Mouse (Mus musculus) heart, postnatal 0 days (tissue): Measurements from ENCODE around the gene Vmn1r46. TPM values are rescaled to one million over a fixed set of nuclear protein-coding genes. Genes with fewer than 3 reads are reported as not detected.

ENCODE experiments used
- polyA plus RNA-seq: library from polyadenylated mRNA; unstranded; fragments of >200 nt; fragmentation: Nextera tagmentation; extraction: Ambion mirVana; gene quantifications from 2 replicates; pipeline ENCODE4 v1.2.1, GENCODE M21; 2015
- total RNA-seq: library from RNA; depleted of rRNA; stranded (reverse); fragments of >200 nt; gene quantifications from 2 replicates; pipeline ENCODE4 v1.2.3, GENCODE M21; 2014; ENCODE audit warnings: low replicate concordance; rRNA removed

Vmn1r46 gene
- total and polyA plus RNA-seq, 2 experiments from 2014 or later: not detected

Other genes with a start within 250 kb of the Vmn1r46 start
- not detected in 2 replicates for gene Vmn1r41, start 228.5 kb upstream of the Vmn1r46 start, total RNA-seq
- not detected in 2 replicates for gene Vmn1r41, start 228.5 kb upstream of the Vmn1r46 start, polyA plus RNA-seq
- not detected in 2 replicates for gene Vmn1r42, start 92.9 kb upstream of the Vmn1r46 start, total RNA-seq
- gene Vmn1r42, start 92.9 kb upstream of the Vmn1r46 start, polyA plus RNA-seq: not detected in 2 replicates
- not detected in 2 replicates for gene Vmn1r43, start 92.9 kb upstream of the Vmn1r46 start, total RNA-seq
- gene Vmn1r43, start 92.9 kb upstream of the Vmn1r46 start, polyA plus RNA-seq: not detected in 2 replicates
- not detected in 2 replicates for gene Vmn1r44, start 85.7 kb upstream of the Vmn1r46 start, total RNA-seq
- gene Vmn1r44, start 85.7 kb upstream of the Vmn1r46 start, polyA plus RNA-seq: not detected in 2 replicates
- gene Vmn1r45, start 28.7 kb upstream of the Vmn1r46 start, total RNA-seq: not detected in 2 replicates
- gene Vmn1r45, start 28.7 kb upstream of the Vmn1r46 start, polyA plus RNA-seq: not detected in 2 replicates
- gene Vmn1r47, start 46.8 kb downstream of the Vmn1r46 start, total RNA-seq: not detected in 2 replicates
- gene Vmn1r47, start 46.8 kb downstream of the Vmn1r46 start, polyA plus RNA-seq: not detected in 2 replicates
- gene Vmn1r48, start 67.5 kb downstream of the Vmn1r46 start, total RNA-seq: not detected in 2 replicates
- not detected in 2 replicates for gene Vmn1r48, start 67.5 kb downstream of the Vmn1r46 start, polyA plus RNA-seq
- not detected in 2 replicates for gene Vmn1r49, start 109.2 kb downstream of the Vmn1r46 start, total RNA-seq
- gene Vmn1r49, start 109.2 kb downstream of the Vmn1r46 start, polyA plus RNA-seq: not detected in 2 replicates
- gene Vmn1r50, start 132.1 kb downstream of the Vmn1r46 start, total RNA-seq: not detected in 2 replicates
- not detected in 2 replicates for gene Vmn1r50, start 132.1 kb downstream of the Vmn1r46 start, polyA plus RNA-seq
- not detected in 2 replicates for gene Vmn1r51, start 153.3 kb downstream of the Vmn1r46 start, total RNA-seq
- not detected in 2 replicates for gene Vmn1r51, start 153.3 kb downstream of the Vmn1r46 start, polyA plus RNA-seq
- not detected in 2 replicates for gene Vmn1r52, start 205.5 kb downstream of the Vmn1r46 start, total RNA-seq
- gene Vmn1r52, start 205.5 kb downstream of the Vmn1r46 start, polyA plus RNA-seq: not detected in 2 replicates
- gene V1ra8, start 233.5 kb downstream of the Vmn1r46 start, total RNA-seq: not detected in 2 replicates
- not detected in 2 replicates for gene V1ra8, start 233.5 kb downstream of the Vmn1r46 start, polyA plus RNA-seq